Mouse (Mus musculus): ENCODE data around the gene Prkab1.

The Prkab1 gene

DNA sequence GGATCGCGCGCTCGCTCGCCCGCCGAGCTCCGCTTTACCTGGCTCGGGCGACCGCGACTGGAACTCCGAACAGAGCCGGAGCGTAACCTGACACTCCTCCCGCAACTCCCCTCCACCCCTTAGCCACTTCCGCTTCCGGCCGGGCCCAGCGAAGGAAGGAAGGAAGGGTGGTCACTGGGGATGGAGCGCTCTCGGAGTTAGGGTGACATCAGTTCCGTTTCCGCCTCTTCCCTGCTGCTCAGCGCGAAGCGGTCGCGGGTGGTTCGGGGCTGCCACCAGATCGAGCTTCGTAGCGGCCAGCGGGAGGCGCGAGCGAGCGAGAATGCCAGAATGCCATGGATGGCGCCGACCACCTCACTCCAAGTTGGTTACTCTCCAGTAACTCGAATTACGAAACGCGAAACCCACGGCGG lies at the start of gene Prkab1:
Gene Prkab1, minus strand, starts transcription at position 182 of the 413 bp plus-strand sequence.
- peak; percentile 72 for DNase-seq (ENCODE audit: low spot score)

DNA sequence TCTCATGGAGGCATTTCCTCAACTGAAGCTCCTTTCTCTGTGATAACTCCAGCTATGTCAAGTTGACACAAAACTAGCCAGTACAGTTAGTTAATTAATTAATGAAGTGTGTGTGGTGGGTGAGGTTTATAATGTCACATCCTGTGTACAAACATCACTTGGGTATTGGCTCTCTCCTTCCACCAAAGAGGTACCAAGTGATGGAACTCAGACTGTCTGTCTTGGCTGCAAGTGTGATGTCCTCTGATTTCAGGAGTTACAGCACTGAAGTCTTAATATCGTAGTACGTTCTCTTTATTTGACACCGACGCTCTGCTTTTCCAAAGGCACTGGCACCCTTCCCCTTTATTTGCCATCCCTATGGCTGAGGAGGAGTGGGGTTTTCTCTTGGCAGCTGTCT lies 45.3 kb upstream of the Prkab1 start:
- no peak for DNase-seq (ENCODE audit: low spot score)

GRCm38 (mm10) chr5:116052826-116053225 lies 28.5 kb upstream of the Prkab1 start:
- no peak for DNase-seq (ENCODE audit: low spot score)

- DNase-seq (ENCODE audit: low spot score), result no peak
Measured at GRCm38 (mm10) chr5:116052171-116052570, 27.9 kb upstream of the Prkab1 start.

- DNase-seq (ENCODE audit: low spot score), result no peak
Measured at GRCm38 (mm10) chr5:116049821-116050220, 25.5 kb upstream of the Prkab1 start.

DNA sequence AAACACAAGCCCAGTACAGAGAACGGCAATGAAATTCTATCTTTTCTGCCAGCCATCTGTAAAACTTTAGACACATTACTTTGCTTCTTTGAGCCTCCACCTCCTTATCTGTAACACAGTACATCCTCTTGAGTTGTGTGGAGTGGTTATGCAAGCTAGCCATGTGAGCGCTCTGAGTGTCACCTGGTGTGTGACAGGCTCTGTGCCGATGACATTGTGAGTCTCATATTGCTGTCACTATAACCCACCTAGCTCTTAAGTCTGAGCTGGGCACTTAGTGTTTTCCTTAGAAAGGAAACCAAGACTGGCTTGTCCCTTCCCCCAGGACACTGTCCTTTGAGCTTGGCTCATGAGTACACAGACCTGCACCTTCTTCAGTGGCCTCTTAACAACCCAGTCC lies 24.0 kb upstream of the Prkab1 start:
- no peak for DNase-seq (ENCODE audit: low spot score)

DNA sequence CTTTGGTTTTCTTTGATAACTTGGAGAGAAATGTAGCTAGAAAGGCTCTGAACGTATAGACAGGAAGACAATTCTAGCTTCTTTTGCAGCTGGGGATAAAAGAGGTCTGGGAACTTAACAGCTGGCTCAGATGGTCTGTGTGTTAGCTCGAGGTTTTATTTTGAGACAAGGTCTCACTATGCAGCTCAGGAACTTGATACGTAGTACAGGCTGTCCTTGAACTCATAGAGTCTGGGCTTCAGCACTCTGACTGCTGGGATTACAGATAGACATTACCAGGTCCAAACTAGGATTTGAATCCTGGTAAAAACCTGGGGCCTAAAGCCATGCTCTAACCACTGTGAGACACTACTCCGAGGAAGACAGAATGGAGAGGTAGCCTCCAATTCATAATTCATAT lies 21.9 kb upstream of the Prkab1 start:
- no peak for DNase-seq (ENCODE audit: low spot score)

- DNase-seq (ENCODE audit: low spot score), result no peak
Measured at GRCm38 (mm10) chr5:116045581-116045980, 21.3 kb upstream of the Prkab1 start.

GRCm38 (mm10) chr5:116042241-116042640 lies 17.9 kb upstream of the Prkab1 start:
- DNase-seq (ENCODE audit: low spot score), result no peak

- DNase-seq (ENCODE audit: low spot score), result no peak
Measured at GRCm38 (mm10) chr5:116039706-116040105, 15.4 kb upstream of the Prkab1 start.

- DNase-seq (ENCODE audit: low spot score), result no peak
Measured at GRCm38 (mm10) chr5:116037731-116038130, 13.4 kb upstream of the Prkab1 start.

DNA sequence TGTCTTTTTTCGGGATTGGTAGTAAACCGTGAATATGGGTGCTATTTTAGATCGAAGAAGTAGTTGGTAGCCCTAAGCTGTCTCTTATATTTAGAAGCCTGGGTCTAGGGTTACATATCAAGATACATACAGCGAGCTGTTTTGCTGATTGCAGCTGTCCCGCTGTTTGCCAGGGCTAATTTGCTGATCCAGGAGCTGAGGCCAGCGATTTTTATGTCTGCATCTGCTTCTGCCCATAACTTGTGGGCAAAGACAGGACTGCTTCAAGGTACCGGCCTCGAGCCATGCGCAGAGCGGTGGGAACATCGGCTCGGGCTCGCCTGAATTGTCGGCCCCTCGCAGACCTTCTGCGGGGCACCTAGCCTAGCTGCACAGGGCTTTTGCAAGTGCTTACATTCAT lies 12.2 kb upstream of the Prkab1 start:
- DNase-seq (ENCODE audit: low spot score), result no peak

GRCm38 (mm10) chr5:116031190-116031577 lies 6.9 kb upstream of the Prkab1 start:
- DNase-seq (ENCODE audit: low spot score), result peak; percentile 40

GRCm38 (mm10) chr5:116030566-116031189 lies 6.4 kb upstream of the Prkab1 start:
- DNase-seq (ENCODE audit: low spot score), result no peak

GRCm38 (mm10) chr5:116029071-116029470 lies 4.8 kb upstream of the Prkab1 start:
- DNase-seq (ENCODE audit: low spot score), result no peak

DNA sequence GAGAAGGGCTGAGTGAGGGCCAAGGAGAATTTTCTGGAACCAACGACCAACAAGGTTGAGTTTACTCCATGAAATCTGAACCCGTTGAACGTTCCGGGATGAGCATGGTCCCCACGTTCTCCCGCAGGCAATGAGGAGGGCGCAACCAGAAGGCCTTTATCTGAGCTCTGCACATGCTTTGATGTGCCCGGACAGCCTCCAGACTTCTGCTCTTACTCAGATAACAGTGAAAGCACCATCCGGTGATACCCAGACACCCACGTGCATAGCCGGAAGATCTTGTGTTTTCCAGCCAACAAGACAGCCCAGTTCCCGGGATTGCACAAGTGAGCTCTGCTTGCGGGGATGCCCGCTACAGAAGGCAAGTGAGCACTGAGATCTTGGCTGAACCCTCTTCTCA lies 2.3 kb upstream of the Prkab1 start:
- no peak for DNase-seq (ENCODE audit: low spot score)

GRCm38 (mm10) chr5:116026107-116026506 lies 1.8 kb upstream of the Prkab1 start:
- DNase-seq (ENCODE audit: low spot score), result no peak

DNA sequence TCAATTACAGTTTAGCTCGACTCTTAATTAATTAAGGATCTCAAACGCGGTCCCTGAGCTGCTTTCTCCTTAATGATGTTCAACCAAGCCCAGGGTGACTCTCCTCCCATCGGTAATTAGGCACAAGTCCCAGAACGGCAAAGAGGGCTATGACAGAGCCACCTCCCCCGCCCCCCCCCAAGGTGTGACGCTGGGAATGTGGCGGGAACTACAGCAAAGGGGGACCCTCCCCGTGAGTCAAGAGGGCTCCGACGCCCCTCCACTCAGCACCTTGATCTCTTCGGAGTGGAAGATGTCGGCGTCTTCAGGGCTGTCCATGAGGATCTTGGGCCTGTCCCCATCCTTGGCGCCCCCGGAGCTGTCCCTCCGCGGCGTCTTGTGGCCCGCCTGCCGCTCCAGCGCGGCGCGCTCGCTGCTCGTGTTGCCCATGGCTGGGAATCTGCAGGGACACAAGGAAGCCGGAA lies 455 bp downstream of the Prkab1 start:
- DNase-seq (ENCODE audit: low spot score), result no peak

DNA sequence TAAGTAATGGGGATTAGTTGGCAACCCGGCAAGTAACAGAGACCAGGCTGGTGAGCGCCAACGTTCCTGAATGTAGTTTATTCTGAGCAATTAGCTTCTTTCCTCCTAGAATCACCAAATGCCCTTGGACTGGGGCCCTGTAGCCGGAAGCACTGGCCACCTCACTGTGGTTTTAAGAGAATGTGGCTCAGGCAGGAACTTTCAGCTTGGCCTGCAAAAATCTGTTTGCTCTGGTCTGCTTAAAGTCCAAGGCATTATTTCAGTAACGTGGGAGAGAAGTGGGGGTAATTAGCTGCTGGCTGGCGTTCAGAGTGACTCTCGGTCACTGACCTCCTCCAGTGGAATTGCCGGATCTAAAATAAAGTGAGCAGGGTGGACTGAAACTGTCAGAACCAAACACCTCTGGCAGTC lies 1.1 kb downstream of the Prkab1 start:
- no peak for DNase-seq (ENCODE audit: low spot score)

DNA sequence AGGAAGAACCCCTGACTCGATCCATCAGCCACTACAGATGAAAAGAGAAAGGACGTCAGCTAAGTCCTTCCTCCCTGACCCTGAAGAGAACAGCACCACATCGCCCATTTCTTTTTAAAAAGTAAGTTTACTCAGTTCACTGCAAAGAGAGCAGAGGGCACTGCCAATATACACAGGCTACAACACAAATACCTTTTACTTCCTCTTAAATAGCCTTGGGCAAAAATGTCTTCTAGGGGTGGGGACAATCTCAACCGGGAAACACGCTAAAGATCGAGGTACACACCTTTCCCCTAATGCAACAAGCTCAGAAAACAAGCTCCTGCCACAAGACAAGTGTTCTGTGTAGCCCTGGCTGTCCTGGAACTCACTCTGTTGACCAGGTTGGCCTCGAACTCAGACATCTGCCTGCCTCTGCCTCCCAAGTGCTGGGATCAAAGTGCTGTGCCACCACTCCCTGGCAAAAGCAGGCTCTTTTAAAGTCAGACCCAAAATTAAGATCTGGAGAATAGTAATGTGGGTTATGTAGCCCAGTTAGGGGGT lies 1.6 kb downstream of the Prkab1 start:
- DNase-seq (ENCODE audit: low spot score), result no peak

DNA sequence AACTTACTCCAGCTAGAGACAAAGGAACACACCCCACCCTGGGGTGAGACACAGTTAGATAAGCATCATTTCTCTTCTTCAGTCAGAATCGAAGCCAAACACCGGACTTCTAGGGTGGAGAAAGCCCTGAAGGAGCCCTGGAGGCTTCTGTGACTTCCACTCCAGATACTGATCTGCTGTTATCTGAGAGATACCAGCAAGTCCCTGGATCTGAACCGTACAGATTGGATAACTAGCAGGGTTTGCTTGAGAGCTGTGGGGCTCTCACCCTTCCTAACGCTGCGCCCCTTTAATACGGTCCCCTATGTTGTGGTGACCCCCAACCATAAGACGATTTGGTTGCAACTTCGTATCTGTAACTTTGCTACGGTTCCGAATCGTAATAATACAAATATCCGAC lies 2.2 kb downstream of the Prkab1 start:
- no peak for DNase-seq (ENCODE audit: low spot score)

GRCm38 (mm10) chr5:116021552-116021951 lies 2.8 kb downstream of the Prkab1 start:
- no peak for DNase-seq (ENCODE audit: low spot score)

DNA sequence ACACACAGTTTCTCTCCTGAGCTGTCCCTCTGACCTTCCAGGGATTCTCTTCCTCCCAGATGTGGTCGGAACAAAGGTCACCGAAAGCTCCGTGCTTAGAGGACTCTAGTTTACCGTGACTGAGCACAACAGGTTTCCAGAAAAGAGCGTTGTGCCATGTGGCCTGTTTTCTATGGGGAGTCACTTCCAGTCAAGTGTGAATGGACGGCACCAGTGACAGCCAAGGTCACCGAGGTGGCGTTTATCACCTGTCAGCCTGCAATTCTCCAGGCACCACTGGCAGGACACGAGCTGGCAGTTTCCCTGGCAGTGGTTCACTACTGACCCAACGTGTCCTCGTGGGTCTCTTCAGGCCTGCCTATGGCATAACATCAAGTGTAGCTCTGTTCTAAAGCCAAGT lies 4.9 kb downstream of the Prkab1 start:
- no peak for DNase-seq (ENCODE audit: low spot score)

DNA sequence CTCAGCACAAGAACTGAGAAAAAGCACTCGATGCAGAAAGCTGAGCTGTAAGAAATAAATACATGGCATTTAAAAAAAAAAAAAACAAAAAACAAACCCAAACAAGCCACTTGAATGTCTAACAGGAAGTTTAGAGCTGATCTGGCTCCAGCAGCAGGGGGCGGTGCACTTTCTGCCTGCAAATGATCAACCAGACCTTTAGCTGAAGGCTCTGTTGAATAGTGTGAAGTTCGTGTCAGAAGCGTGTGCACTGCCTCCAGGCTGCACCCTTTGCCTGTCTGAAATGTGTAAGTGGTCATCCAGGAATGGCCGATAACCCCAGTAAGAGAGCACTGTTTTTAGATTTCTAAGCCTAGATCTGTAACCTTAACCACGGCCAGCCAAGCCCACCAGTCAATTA lies 5.5 kb downstream of the Prkab1 start:
- DNase-seq (ENCODE audit: low spot score), result no peak
